Comparison of ENCODE assay signal across 8 mouse cellular contexts in the genomic region with DNA sequence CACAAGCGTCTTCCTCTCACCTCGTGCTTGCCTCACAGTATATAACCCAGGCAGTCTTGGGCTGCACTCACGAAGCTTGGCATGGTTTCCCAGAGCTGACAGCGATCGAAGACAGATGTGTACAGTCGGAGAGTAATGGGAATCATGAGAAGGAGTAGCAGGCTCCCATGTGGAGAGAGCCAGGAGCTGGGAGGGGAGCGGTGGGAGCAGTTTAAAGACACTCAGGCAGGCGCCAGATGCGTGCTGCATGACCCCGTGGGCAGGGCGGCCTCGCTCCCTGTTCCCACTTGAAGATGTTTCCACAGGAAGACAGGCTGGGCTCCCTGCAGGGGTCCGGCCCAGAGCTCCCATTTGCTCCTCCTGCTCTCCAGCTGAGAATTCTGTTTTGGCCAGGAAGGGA. TPM values are rescaled to one million over a fixed set of nuclear protein-coding genes. Genes with fewer than 3 reads are reported as not detected.
A peak's percentile ranks its signal among the peaks of the same experiment; 100 is the strongest.
DNase-seq lines count a peak whose midpoint lies in the region; ATAC-seq and TF ChIP-seq lines count a peak whose summit lies in the region.

No protein-coding gene starts in this region.

- H3K27ac ChIP-seq in heart, embryonic 12.5 days (ENCODE audit: poor library complexity, severe bottlenecking), result peak overlapping the region; percentile 57
- no peak overlapping the region for H3K27ac ChIP-seq in midbrain, postnatal 0 days (ENCODE audit: low read depth, low read length)
- H3K27ac ChIP-seq in midbrain, embryonic 13.5 days, result no peak overlapping the region

- no peaks in the 10 kb centered on the region for H3K27me3 ChIP-seq in heart, embryonic 12.5 days (replicated peaks)
- no peaks in the 10 kb centered on the region for H3K27me3 ChIP-seq in midbrain, postnatal 0 days (ENCODE audit: insufficient read depth, low read length)
- no peaks in the 10 kb centered on the region for H3K27me3 ChIP-seq in midbrain, embryonic 13.5 days

- ATAC-seq in heart, embryonic 12.5 days (ENCODE audit: insufficient number of reproducible peaks, low FRiP score), result peak; percentile 47; the same call in 1 of the 2 replicates
- no peak for ATAC-seq in midbrain, postnatal 0 days (ENCODE audit: low FRiP score)
- no peak for ATAC-seq in megakaryocyte, adult 5-6 weeks (ENCODE audit: poor library complexity, severe bottlenecking)
- ATAC-seq in midbrain, embryonic 13.5 days, result no peak

- no peak overlapping the region for H3K9ac ChIP-seq in heart, embryonic 12.5 days
- no peak overlapping the region for H3K9ac ChIP-seq in midbrain, postnatal 0 days (replicated peaks; ENCODE audit: low read length, poor library complexity, severe bottlenecking)
- H3K9ac ChIP-seq in midbrain, embryonic 13.5 days (replicated peaks), result no peak overlapping the region

- WGBS in heart, embryonic 12.5 days, result 22% methylated on average over 13 of the region's 13 CpGs
- 79% methylated on average over 13 of the region's 13 CpGs for WGBS in midbrain, postnatal 0 days
- WGBS in midbrain, embryonic 13.5 days, result 74% methylated on average over 13 of the region's 13 CpGs

- no peak overlapping the region for H3K4me3 ChIP-seq in heart, embryonic 12.5 days
- H3K4me3 ChIP-seq in midbrain, postnatal 0 days (ENCODE audit: low read depth, low read length), result no peak overlapping the region
- H3K4me3 ChIP-seq in midbrain, embryonic 13.5 days (replicated peaks), result no peak overlapping the region

- DNase-seq in urinary bladder, postnatal 14 days (ENCODE audit: low spot score), result peak; percentile 60
- no peak for DNase-seq in urinary bladder, adult 2 months (ENCODE audit: low spot score)
- DNase-seq in kidney, postnatal 36 days, result peak; percentile 71 to 81
- no peak for DNase-seq in midbrain, postnatal 0 days (ENCODE audit: low spot score)
- no peak for DNase-seq in layer of hippocampus, adult 9-10 months (ENCODE audit: low spot score)

- peak overlapping the region; percentile 45 for H3K4me2 ChIP-seq in heart, embryonic 12.5 days
- H3K4me2 ChIP-seq in midbrain, postnatal 0 days (ENCODE audit: low read depth, low read length, poor library complexity, severe bottlenecking), result no peak overlapping the region
- no peak overlapping the region for H3K4me2 ChIP-seq in midbrain, embryonic 13.5 days (replicated peaks)

- TF ChIP-seq CTCF in midbrain, postnatal 0 days (IDR thresholded peaks at IDR 0.05), result no peak

- no peaks in the 10 kb centered on the region for H3K9me3 ChIP-seq in heart, embryonic 12.5 days (replicated peaks)
- no peaks in the 10 kb centered on the region for H3K9me3 ChIP-seq in midbrain, postnatal 0 days (ENCODE audit: low read length)
- H3K9me3 ChIP-seq in midbrain, embryonic 13.5 days, result no peaks in the 10 kb centered on the region

- no peaks in the 10 kb centered on the region for H3K36me3 ChIP-seq in heart, embryonic 12.5 days
- H3K36me3 ChIP-seq in midbrain, postnatal 0 days (ENCODE audit: insufficient read depth, low read length), result no peaks in the 10 kb centered on the region
- H3K36me3 ChIP-seq in midbrain, embryonic 13.5 days, result no peaks in the 10 kb centered on the region

- H3K4me1 ChIP-seq in heart, embryonic 12.5 days (replicated peaks), result peaks cover 45% of the 10 kb centered on the region
- no peaks in the 10 kb centered on the region for H3K4me1 ChIP-seq in midbrain, postnatal 0 days (ENCODE audit: insufficient read depth, low read length)
- no peaks in the 10 kb centered on the region for H3K4me1 ChIP-seq in midbrain, embryonic 13.5 days (replicated peaks)

RNA-seq across cellular contexts. Expression of gene Ntf3, which starts 25.2 kb away (rescaled TPM):
- polyA plus RNA-seq in urinary bladder, adult 2 months (2012; rRNA removed), result 19.7 and 20.6 TPM in 2 replicates
- 8.2 and 8.9 TPM in 2 replicates for polyA plus RNA-seq in heart, embryonic 12.5 days (2016; fragmentation: Nextera tagmentation; extraction: Ambion mirVana)
- total RNA-seq in midbrain, postnatal 0 days (2014; rRNA removed), result 3.0 and 3.4 TPM in 2 replicates
- polyA plus RNA-seq in midbrain, postnatal 0 days (2015; fragmentation: Nextera tagmentation; extraction: Ambion mirVana), result 2.3 and 2.7 TPM in 2 replicates
- total RNA-seq in megakaryocyte, adult 5-6 weeks (2015), result not detected in 2 replicates
- not detected in 2 replicates for total RNA-seq in megakaryocyte, adult 5-6 weeks (2017)
- 1.0 and 1.5 TPM in 2 replicates for polyA plus RNA-seq in midbrain, embryonic 13.5 days (2015; fragmentation: Nextera tagmentation; extraction: Ambion mirVana)

Comparison
In these comparisons a context has a peak if more than half of its experiments do, and no peak if none do; other contexts are left out.
1. DNase-seq: peak in urinary bladder, postnatal 14 days (single experiment) and kidney, postnatal 36 days (2 of 2); none in urinary bladder, adult 2 months (single experiment), midbrain, postnatal 0 days (single experiment) and layer of hippocampus, adult 9-10 months (single experiment).